Mouse (Mus musculus) liver, adult (tissue): ENCODE measurements around the gene Vmn1r226.

Experiments used
- GATA4 ChIP-seq: IDR thresholded peaks from 2 replicates; pipeline ENCODE4 v1.6.1; 2014; ENCODE audit warnings: mild to moderate bottlenecking, low read length; ENCODE audit not compliant: insufficient replicate concordance

Vmn1r226 gene

DNA sequence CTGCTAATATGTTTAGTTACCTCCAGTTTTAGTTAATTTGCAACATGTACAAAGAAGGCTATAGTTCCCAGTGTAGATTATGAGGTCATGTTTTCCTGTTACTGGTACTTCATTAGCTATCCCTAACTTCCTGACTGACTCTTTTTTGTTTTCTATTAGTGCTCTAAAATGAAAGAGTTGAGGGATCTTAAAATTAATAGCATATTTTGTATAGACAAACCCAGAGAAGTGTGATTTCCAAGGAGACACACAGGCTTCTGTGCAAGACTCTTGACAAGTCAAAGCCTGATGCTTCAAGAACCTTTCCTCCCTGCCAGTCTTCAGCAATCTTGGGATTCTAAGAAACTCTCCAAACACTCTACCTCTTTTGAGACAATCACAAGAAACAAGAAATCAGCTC lies at the start of gene Vmn1r226:
Vmn1r226 (plus strand) TSS at position 301 of the 400 bp plus-strand sequence.
- no peak for TF ChIP-seq GATA4

DNA sequence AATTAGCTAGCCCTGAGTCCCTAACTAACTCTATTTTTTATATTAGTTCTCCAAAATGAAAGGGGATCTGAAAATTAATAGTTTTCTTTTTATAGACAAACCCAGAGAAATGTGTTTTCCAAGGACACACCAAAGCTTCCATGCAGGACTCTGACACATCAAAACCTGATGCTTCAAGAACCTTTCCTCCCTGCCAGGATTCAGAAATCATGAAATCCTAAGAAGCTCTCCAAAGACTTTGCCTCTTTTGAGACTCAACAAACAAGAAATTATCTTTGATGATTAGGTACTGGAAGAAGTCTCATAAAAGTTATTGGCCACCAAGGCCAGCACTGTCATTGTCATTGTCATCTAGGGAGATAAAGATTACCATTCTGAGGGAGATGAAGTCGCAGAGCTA lies 46.9 kb downstream of the Vmn1r226 start, which contains the start of gene Vmn1r227:
Vmn1r227 (plus strand) TSS at position 301 of the 400 bp plus-strand sequence.
- TF ChIP-seq GATA4, result no peak
